Mouse (Mus musculus) E14TG2a.4 (cell line): ENCODE measurements around the gene Cnot10.

Source experiments
- CTCF ChIP-seq: conservative IDR thresholded peaks from 2 replicates; pipeline ENCODE4 v1.5.1; 2014; ENCODE audit warnings: low read length
- NANOG ChIP-seq: IDR thresholded peaks from 2 replicates; pipeline ENCODE4 v1.6.1; 2014; ENCODE audit warnings: borderline replicate concordance, low read length, mixed read lengths
- POU5F1 ChIP-seq: IDR thresholded peaks from 2 replicates; pipeline ENCODE4 v1.6.1; 2014; ENCODE audit warnings: low read length, borderline replicate concordance

DNA sequence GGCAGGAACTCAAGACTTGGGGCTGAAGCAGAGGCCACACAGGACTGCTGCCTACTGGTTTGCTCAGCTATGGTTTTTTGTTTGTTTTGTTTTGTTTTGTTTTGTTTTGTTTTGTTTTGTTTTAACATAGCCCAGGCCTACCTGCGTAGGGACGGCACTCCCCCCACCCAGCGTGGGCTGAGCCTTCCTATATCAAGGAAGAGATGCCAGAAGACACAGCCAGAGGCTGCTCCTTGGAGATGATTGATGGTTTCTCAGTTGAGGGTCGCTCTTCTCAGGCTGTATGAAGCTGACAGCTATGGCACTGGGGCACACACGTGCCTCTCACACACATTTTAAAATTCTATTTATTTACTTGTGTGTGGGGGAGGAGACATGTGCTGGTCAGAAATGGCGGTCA is 21.0 kb upstream of the Cnot10 start:
- TF ChIP-seq CTCF: no peak
- no peak for TF ChIP-seq NANOG
- no peak for TF ChIP-seq POU5F1
